Mouse (Mus musculus) neural tube, embryonic 13.5 days (tissue): ENCODE measurements around the gene Nfkb1. TPM values are rescaled to one million over a fixed set of nuclear protein-coding genes. Genes with fewer than 3 reads are reported as not detected.

Experiments
- ATAC-seq: fragments of 200-750 bp; cut with Nextera tagmentation; 2 replicates; pipeline ENCODE4 v1.8.0; 2017; ENCODE audit warnings: low read depth, mild to moderate bottlenecking, moderate TSS enrichment, moderate library complexity
- H3K27ac ChIP-seq: fragments of 300-500 bp; sonication (generic); replicated peaks from 2 replicates; pipeline ENCODE4 v1.5.1; 2015; ENCODE audit warnings: moderate library complexity, mild to moderate bottlenecking, inconsistent platforms
- H3K27me3 ChIP-seq: fragments of 300-500 bp; sonication (generic); 2 replicates; pipeline ENCODE4 v1.6.1; 2015; ENCODE audit warnings: mild to moderate bottlenecking, inconsistent platforms
- H3K36me3 ChIP-seq: fragments of 300-500 bp; sonication (generic); 2 replicates; pipeline ENCODE4 v1.6.1; 2015; ENCODE audit warnings: mild to moderate bottlenecking, inconsistent platforms
- H3K4me1 ChIP-seq: fragments of 300-500 bp; sonication (generic); replicated peaks from 2 replicates; pipeline ENCODE4 v1.6.1; 2015; ENCODE audit warnings: inconsistent platforms
- H3K4me2 ChIP-seq: fragments of 300-500 bp; sonication (generic); 2 replicates; pipeline ENCODE4 v1.6.1; 2015; ENCODE audit warnings: inconsistent platforms, mild to moderate bottlenecking, moderate library complexity
- H3K4me3 ChIP-seq: fragments of 300-500 bp; sonication (generic); 2 replicates; pipeline ENCODE4 v1.5.1; 2015; ENCODE audit warnings: mild to moderate bottlenecking, inconsistent platforms
- H3K9ac ChIP-seq: fragments of 300-500 bp; sonication (generic); 2 replicates; pipeline ENCODE4 v1.6.1; 2015; ENCODE audit warnings: moderate library complexity, mild to moderate bottlenecking, inconsistent platforms
- H3K9me3 ChIP-seq: fragments of 300-500 bp; sonication (generic); 2 replicates; pipeline ENCODE4 v1.6.1; 2016; ENCODE audit warnings: inconsistent platforms
- WGBS: fragments of 180-500 bp; shearing (Covaris S2); methylation state at CpG from one replicate; pipeline ENCODE4 v1.1.7; 2015; 5-methylcytosine and 5-hydroxymethylcytosine counted together
- polyA plus RNA-seq: library from polyadenylated mRNA; unstranded; fragments of >200 nt; fragmentation: Nextera tagmentation; extraction: Ambion mirVana; gene quantifications from 2 replicates; pipeline ENCODE4 v1.2.1, GENCODE M21; 2015

Nfkb1 gene
- 7.8 and 8.4 TPM in 2 replicates for polyA plus RNA-seq

DNA sequence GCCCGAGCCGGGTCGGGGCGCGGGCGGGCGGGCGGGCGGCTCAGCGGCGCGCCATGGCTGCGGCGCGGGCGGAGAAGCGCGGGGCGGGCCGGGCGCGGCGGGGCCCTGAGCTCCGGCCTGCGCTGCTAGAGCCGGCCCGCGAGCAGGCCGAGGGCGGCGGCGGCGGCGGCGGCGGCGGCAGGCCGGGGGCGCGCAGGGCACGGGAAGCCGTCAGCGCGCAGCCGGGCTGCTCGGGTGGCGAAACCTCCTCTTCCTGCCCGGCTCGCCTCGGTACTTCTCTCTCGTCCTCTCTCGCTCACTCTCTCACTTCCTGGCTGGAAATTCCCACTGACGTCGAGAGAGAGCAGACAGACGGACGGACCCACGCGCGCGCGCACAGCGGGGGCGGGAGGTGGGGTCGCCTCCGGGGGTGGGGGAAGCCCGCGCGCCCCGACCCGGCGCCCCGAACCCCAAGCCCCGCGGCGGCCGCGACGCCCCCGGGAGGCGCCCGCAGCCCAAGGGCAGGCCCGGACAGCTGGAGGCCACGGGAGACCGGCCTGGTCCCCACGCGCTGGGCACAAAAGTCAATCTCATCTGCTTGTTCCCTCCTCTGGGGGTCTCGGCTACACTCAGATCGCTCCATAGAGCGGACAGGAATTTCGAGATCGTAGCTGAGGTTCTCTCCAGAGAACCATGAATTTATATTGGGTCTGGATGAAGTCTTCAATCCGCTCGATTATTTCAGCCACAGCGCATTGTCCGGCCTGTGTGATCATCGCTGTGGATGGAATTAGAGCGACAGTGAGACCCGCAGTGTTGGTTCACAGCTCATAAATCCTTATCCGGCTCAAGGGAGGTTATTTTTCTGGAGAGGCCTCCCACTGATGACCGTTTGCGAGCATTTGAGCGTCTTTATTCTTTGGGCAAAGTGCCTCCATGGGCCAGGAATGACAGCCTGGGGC is at the start of gene Nfkb1:
TSS of gene Nfkb1 (minus strand) at position 357 of the 941 bp plus-strand sequence.
- Histone ChIP-seq H3K27me3 (no peaks in the 10 kb centered on the region), H3K4me2 (peak within 1 kb of the TSS; percentile 67), H3K27ac (peak within 1 kb of the TSS; percentile 92), H3K4me1 (peaks cover 40% of the 10 kb centered on the region), H3K36me3 (no peaks in the 10 kb centered on the region), H3K9ac (peak within 1 kb of the TSS; percentile 96), H3K4me3 (peak within 1 kb of the TSS; percentile 73), H3K9me3 (no peaks in the 10 kb centered on the region)
- ATAC-seq, result peak; percentile 86
- WGBS, result under 1% methylated on average over 88 of the region's 102 CpGs

DNA sequence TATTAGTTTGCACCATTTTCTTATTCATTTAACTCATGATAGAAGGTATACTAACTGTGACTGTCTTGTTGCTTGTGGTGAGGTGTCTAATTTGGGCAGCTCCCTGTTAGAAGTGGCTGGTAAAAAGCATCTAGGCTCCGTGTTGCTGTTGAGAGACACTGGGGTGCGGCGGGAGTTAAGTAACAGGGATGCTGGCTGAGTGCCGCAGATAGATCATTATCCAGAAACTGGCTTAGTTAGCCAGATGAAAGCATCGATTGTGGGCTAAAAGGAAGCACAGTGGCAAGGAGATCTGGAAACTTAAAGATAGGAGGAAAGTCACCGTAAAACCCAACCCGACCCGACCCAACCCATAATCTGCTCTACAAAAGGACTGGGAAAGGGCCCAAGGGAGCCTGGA is 49.4 kb upstream of the Nfkb1 start:
- Histone ChIP-seq H3K27ac (no peak overlapping the region), H3K36me3 (no peaks in the 10 kb centered on the region), H3K27me3 (no peaks in the 10 kb centered on the region), H3K9me3 (no peaks in the 10 kb centered on the region), H3K4me3 (no peak overlapping the region), H3K4me1 (no peaks in the 10 kb centered on the region), H3K4me2 (no peak overlapping the region), H3K9ac (no peak overlapping the region)
- 88% methylated on average over 8 of the region's 8 CpGs for WGBS
- no peak for ATAC-seq

DNA sequence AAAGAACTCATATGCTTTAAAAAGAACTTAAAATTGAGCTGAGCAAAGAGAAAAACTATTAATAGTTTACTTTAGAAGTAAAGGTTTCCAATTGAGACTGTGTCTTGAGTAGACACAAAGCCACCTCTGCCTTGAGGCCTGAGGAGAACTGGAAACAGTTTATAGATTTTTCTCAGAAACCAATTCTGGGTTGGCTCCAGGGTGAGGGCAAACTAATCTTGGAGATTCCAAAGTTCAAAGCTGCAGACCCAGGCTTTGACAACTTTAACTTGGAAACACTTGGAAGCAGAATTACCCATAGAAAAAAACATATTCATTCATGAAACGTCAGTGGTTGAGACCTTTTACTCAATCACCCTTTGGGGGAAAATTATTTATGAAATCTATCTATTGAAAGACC is 43.4 kb upstream of the Nfkb1 start:
- no peak for ATAC-seq
- Histone ChIP-seq H3K9ac (no peak overlapping the region), H3K9me3 (no peaks in the 10 kb centered on the region), H3K27ac (no peak overlapping the region), H3K4me2 (no peak overlapping the region), H3K4me1 (peaks cover 4% of the 10 kb centered on the region; the same call in 1 of the 2 replicates), H3K27me3 (no peaks in the 10 kb centered on the region), H3K4me3 (no peak overlapping the region), H3K36me3 (no peaks in the 10 kb centered on the region)
- 75% methylated on average over 1 of the region's 1 CpGs for WGBS

DNA sequence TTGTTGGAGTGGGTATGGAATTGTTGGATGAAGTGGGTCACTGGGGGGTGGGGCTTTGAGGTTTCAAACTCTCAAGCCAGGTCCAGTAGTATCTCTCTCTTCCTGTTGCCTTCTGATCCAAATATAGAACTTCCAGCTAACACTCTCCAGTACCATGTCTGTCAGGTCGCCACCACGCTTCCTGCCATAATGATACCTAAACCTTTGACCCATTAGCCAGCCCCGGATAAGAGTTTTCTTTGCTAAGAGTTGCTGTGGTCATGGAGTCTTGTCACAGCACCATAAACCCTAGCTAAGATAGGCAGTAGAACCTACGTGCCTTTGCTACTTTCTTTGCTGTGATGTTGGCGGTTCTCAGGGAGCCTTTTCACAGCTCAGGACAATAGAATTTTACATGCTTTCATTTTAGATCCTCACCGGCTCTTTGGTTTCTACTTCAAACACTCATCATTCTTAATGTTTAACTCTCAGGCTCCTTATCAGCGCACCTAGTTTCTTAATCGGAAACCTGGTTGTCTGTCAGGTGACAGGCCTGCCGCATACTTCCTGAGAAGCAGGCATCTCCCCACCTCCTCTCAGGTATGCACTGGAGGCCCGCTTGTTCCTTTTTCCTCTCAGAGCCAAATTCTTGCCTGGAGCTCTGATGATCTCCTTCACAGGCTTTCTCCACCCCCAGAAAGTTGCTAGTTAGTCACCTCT is 41.5 kb upstream of the Nfkb1 start:
- 88% methylated on average over 10 of the region's 10 CpGs for WGBS

GRCm38 (mm10) chr3:135731292-135732047 is 40.1 kb upstream of the Nfkb1 start:
- Histone ChIP-seq H3K36me3 (no peaks in the 10 kb centered on the region), H3K4me2 (no peak overlapping the region), H3K4me3 (no peak overlapping the region), H3K27ac (no peak overlapping the region), H3K9me3 (no peaks in the 10 kb centered on the region), H3K9ac (no peak overlapping the region), H3K27me3 (no peaks in the 10 kb centered on the region), H3K4me1 (peaks cover 4% of the 10 kb centered on the region; the same call in 1 of the 2 replicates)
- 42% methylated on average over 17 of the region's 17 CpGs for WGBS
- ATAC-seq, result peak; percentile 84

More for the DNA sequence above, 41.5 kb upstream of the Nfkb1 start:
- Histone ChIP-seq H3K9ac (no peak overlapping the region), H3K4me2 (no peak overlapping the region), H3K27ac (no peak overlapping the region), H3K4me3 (no peak overlapping the region), H3K36me3 (no peaks in the 10 kb centered on the region), H3K27me3 (no peaks in the 10 kb centered on the region), H3K4me1 (peaks cover 4% of the 10 kb centered on the region; the same call in 1 of the 2 replicates), H3K9me3 (no peaks in the 10 kb centered on the region)
- ATAC-seq, result no peak

- ATAC-seq, result peak; percentile 80
- peak overlapping the region; percentile 54; the same call in 1 of the 2 replicates for H3K9ac ChIP-seq
- no peaks in the 10 kb centered on the region for H3K9me3 ChIP-seq
- H3K27me3 ChIP-seq, result no peaks in the 10 kb centered on the region
- H3K27ac ChIP-seq, result no peak overlapping the region
- H3K4me2 ChIP-seq, result peak overlapping the region; percentile 22; the same call in 1 of the 2 replicates
- WGBS, result 63% methylated on average over 9 of the region's 9 CpGs
- H3K4me3 ChIP-seq, result no peak overlapping the region
- H3K4me1 ChIP-seq, result peaks cover 4% of the 10 kb centered on the region; the same call in 1 of the 2 replicates
- no peaks in the 10 kb centered on the region for H3K36me3 ChIP-seq
These were observed 39.4 kb upstream of the Nfkb1 start for GRCm38 (mm10) chr3:135730790-135731189.

DNA sequence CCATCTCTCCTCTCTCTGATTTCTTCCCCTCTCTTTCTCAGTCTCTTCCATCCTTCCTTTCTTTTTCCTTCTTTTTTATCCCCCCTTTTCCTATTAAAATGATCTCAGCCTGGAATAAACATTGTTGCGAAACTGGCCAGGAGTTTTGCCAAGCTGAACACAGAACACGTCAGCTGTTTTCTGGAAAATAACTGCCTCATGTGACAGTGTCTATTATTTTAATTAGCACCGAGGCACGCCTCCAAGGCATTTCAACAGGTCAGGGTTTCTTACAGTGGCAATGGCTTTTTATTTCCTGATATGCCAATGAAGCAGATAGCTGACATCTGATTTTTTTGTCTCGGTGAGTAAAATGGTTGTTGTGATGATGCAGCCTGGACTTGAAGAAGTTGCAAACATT is 38.2 kb upstream of the Nfkb1 start:
- no peak for ATAC-seq
- Histone ChIP-seq H3K4me1 (peaks cover 4% of the 10 kb centered on the region; the same call in 1 of the 2 replicates), H3K27ac (no peak overlapping the region), H3K9me3 (no peaks in the 10 kb centered on the region), H3K9ac (no peak overlapping the region), H3K4me3 (no peak overlapping the region), H3K36me3 (no peaks in the 10 kb centered on the region), H3K27me3 (no peaks in the 10 kb centered on the region), H3K4me2 (no peak overlapping the region)
- WGBS, result 79% methylated on average over 5 of the region's 5 CpGs

GRCm38 (mm10) chr3:135728900-135729299 is 37.6 kb upstream of the Nfkb1 start:
- Histone ChIP-seq H3K36me3 (no peaks in the 10 kb centered on the region), H3K27ac (no peak overlapping the region), H3K4me1 (peaks cover 4% of the 10 kb centered on the region; the same call in 1 of the 2 replicates), H3K4me3 (no peak overlapping the region), H3K9ac (no peak overlapping the region), H3K27me3 (no peaks in the 10 kb centered on the region), H3K9me3 (no peaks in the 10 kb centered on the region), H3K4me2 (no peak overlapping the region)
- no peak for ATAC-seq
- 76% methylated on average over 6 of the region's 6 CpGs for WGBS

GRCm38 (mm10) chr3:135727339-135727738 is 36.0 kb upstream of the Nfkb1 start:
- ATAC-seq, result no peak
- no peak overlapping the region for H3K27ac ChIP-seq
- no peak overlapping the region for H3K9ac ChIP-seq
- H3K9me3 ChIP-seq, result no peaks in the 10 kb centered on the region
- H3K4me1 ChIP-seq, result peaks cover 4% of the 10 kb centered on the region; the same call in 1 of the 2 replicates
- no peaks in the 10 kb centered on the region for H3K36me3 ChIP-seq
- no peaks in the 10 kb centered on the region for H3K27me3 ChIP-seq
- no peak overlapping the region for H3K4me2 ChIP-seq
- WGBS, result 89% methylated on average over 10 of the region's 10 CpGs
- H3K4me3 ChIP-seq, result no peak overlapping the region

- Histone ChIP-seq H3K36me3 (no peaks in the 10 kb centered on the region), H3K4me3 (no peak overlapping the region), H3K4me2 (no peak overlapping the region), H3K27me3 (no peaks in the 10 kb centered on the region), H3K27ac (no peak overlapping the region), H3K4me1 (peaks cover 4% of the 10 kb centered on the region; the same call in 1 of the 2 replicates), H3K9me3 (no peaks in the 10 kb centered on the region), H3K9ac (no peak overlapping the region)
- WGBS, result 91% methylated on average over 7 of the region's 7 CpGs
- no peak for ATAC-seq
These were observed 35.4 kb upstream of the Nfkb1 start for GRCm38 (mm10) chr3:135726521-135727275.

DNA sequence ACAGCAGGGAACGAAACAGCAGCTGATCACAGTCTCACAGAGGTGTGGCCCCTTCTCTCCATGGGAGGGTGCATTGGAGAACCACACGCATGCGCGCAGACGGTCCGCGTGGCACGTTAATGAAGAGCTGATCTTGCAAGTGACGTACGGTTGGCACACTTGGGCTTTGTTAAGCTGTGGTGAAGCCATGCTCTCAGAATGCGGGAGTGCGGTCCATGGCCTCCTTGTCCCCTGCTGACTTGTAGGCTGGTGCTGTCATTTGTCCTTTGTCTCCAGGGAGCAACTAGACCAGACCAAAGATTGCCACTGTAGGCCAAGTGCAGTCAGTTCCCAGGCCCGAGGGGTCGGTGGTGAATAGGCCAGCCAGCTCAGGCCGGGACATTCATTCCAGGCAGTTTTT is 34.7 kb upstream of the Nfkb1 start:
- ATAC-seq, result 0 out of 2 replicates have a peak, but pooled peaks have one; percentile 20
- Histone ChIP-seq H3K36me3 (no peaks in the 10 kb centered on the region), H3K4me2 (no peak overlapping the region), H3K27ac (no peak overlapping the region), H3K4me1 (peaks cover 4% of the 10 kb centered on the region; the same call in 1 of the 2 replicates), H3K9me3 (no peaks in the 10 kb centered on the region), H3K9ac (no peak overlapping the region), H3K4me3 (no peak overlapping the region), H3K27me3 (no peaks in the 10 kb centered on the region)
- 63% methylated on average over 15 of the region's 15 CpGs for WGBS
